Mouse (Mus musculus): Measurements from ENCODE around the gene Rtp2. TPM values are rescaled to one million over a fixed set of nuclear protein-coding genes. Genes with fewer than 3 reads are reported as not detected.

Rtp2 gene
- not detected in 2 replicates for polyA plus RNA-seq (2012)

GRCm38 (mm10) chr16:23932294-23932693 lies at the start of gene Rtp2:
Gene Rtp2, minus strand, starts transcription at chr16:23932394.
- no peak for TF ChIP-seq GATA1 (IDR thresholded peaks at IDR 0.05; ENCODE audit: low read length)

DNA sequence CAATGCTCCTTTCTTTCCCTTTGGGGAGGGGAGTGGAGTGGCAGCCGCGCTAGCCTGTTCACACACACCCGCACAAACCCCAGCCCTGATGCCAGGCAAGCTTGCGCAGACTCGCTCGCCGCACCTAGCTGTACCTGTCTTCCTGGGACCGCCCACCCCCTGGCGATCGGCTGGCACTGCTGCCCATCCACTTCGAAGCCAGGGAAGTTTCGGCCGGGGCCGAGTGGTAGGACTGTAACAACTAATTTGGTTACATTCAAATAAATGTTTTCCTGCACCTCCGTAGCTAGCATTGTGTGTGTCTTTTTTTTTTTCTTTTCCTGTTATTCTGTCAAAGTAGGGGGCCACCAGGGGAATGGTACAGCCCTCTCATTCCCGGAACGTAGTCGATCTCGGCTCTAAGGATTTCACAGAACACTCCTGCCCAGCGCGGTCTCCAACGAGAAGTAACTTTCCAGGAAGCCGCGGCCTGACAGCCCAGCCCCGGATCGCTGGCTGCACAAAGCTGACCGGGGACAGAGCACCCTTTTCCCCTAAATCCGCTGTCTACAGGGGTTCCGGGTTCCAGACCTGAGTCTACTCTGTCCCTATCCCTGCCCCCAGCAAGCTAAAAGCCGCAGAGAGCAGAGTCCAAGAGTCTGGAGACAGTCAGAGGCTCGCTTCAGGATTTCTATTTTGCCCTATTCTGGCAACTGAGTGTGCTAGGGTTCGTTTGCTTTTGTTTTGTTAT lies 49.0 kb upstream of the Rtp2 start:
- TF ChIP-seq GATA1 (IDR thresholded peaks at IDR 0.05; ENCODE audit: low read length), result no peak

GRCm38 (mm10) chr16:23980201-23980870 lies 48.1 kb upstream of the Rtp2 start:
- TF ChIP-seq GATA1 (IDR thresholded peaks at IDR 0.05; ENCODE audit: low read length), result no peak

- TF ChIP-seq GATA1 (IDR thresholded peaks at IDR 0.05; ENCODE audit: low read length), result no peak
Observed at GRCm38 (mm10) chr16:23979446-23979845, 47.3 kb upstream of the Rtp2 start.

DNA sequence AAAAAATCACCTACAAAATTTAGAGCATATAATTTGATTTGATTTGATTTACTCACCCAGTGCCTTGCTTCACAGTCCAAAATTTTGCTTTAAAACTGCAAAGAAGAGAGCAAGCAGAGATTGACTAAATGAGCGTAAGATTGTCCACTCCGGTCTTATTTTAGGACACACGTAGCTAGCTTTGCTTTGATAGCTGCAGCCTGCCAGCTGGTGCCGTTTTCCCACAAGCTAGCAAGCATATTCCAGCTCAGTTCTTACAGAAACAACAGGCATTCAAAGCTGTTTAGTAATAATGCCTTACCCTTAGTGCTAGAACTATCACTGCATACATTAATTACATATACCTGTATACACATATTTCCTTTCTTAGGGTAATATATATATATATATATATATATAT lies 46.3 kb upstream of the Rtp2 start:
- no peak for TF ChIP-seq GATA1 (IDR thresholded peaks at IDR 0.05; ENCODE audit: low read length)

DNA sequence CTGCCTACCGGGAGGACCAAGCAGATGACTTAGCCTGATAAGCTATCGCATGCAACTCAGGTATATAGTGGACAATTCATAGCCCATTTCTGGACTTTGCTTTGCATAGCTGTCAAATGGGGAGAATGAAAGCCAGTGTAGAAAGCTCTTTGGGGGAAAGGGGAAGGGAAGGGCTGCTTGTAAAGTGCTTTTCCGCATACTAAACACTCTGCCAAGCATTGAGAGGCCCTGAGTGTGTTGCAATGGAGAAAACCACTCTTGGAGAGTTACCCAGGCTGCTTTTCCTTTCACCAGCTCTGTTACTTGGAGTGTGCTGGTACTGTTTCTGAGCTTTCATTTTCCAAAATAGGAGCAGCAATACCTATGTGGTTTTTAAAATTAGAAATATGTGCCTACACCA lies 45.5 kb upstream of the Rtp2 start:
- no peak for TF ChIP-seq GATA1 (IDR thresholded peaks at IDR 0.05; ENCODE audit: low read length)

DNA sequence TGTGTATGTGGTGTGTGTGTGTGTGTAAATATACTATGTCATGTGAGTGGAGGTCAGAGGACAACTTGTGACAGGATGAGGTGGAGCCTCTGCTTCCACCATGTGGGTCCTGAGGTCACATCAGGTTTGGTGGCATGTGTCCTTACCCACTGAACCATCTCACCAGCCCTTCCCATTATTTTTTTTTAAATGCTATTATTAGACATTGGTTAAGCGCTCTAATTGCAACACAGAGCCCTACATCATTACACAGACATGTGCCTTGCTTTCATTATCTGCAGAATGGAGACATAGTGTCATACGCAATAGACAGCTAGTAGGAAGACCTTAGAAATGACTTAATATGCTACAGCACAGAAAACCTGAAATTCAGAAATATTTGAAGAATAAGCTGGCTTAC lies 44.0 kb upstream of the Rtp2 start:
- no peak for TF ChIP-seq GATA1 (IDR thresholded peaks at IDR 0.05; ENCODE audit: low read length)

GRCm38 (mm10) chr16:23973635-23974367 lies 41.6 kb upstream of the Rtp2 start:
- TF ChIP-seq GATA1 (IDR thresholded peaks at IDR 0.05; ENCODE audit: low read length), result no peak

DNA sequence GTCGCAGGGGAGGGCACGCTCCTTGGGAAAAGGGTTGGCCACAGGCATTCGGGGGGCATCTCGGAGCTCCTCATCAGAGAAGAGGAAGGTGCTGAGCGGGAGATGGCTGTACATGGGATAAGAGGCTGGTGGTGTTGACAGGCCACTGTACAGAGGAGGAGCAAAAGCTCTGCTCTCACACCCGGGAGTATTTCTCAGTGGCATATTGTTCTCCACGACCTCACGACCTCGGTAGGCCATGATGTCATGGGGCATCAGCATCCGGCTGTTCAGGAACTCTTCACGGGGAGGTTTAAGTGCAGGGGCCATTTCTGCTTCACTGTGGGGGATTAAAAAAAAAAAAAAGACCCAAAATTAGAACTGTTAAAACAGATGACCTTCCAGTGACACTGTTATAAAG lies 40.7 kb upstream of the Rtp2 start:
- no peak for TF ChIP-seq GATA1 (IDR thresholded peaks at IDR 0.05; ENCODE audit: low read length)

GRCm38 (mm10) chr16:23972126-23972740 lies 40.0 kb upstream of the Rtp2 start:
- no peak for TF ChIP-seq GATA1 (IDR thresholded peaks at IDR 0.05; ENCODE audit: low read length)

- no peak for TF ChIP-seq GATA1 (IDR thresholded peaks at IDR 0.05; ENCODE audit: low read length)
Observed at GRCm38 (mm10) chr16:23969919-23970318, 37.7 kb upstream of the Rtp2 start.

DNA sequence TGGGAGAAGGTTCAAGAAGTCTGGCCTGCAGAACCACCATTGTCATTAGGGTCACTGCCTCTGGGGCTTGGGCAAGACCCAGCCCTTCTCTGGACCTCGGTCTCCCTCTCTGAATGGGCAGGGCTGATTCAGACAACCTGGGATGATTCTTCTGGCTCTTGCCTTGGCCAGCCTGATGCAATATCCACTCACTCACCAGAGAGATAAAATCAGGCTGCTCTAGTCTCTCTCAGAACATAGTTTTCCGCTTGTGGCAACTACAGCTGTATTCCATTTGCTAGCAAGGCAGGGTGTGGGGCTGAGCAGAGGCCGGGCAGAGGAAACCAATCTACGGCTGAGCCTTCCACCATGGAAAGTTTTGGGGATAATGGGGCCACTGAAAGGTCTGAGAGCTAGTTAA lies 36.7 kb upstream of the Rtp2 start:
- no peak for TF ChIP-seq GATA1 (IDR thresholded peaks at IDR 0.05; ENCODE audit: low read length)

DNA sequence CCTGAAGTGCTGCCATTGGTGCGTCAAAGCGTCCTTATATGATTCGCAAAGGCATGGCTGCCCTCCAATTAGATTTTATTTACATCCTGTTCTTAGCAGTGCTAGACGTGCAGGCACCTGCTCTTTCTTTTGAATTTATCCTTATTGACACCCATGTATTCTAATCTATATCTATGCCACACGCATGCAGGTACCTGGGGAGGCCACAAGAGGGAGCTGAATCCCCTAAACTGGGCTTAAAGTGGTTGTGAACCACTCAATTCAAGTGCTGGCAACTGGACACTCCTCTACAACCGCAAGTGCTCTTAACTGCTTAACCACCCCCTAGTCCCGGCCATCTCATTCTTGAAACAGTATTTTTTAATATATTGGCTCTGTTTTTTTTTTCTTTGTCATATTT lies 35.1 kb upstream of the Rtp2 start:
- TF ChIP-seq GATA1 (IDR thresholded peaks at IDR 0.05; ENCODE audit: low read length), result no peak

DNA sequence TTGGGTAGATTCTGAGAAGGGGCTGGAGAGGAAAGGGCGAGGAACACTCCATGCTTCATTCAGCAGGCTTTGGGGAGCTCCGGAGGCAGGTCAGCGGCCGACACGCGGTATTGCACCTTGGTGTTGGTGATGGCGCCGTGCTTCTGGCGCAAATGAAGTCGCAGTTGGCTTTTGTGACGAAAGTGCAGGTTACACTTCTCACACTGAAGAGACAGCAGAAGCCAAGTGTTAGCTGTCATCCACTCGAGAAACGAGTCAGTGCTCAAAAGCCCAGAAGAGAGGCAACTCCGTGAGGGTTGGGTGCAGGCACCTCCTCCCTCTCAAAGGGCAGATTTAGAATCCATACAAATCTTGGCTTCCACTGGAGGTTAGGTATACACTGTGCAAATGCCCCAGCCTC lies 33.9 kb upstream of the Rtp2 start:
- no peak for TF ChIP-seq GATA1 (IDR thresholded peaks at IDR 0.05; ENCODE audit: low read length)

- no peak for TF ChIP-seq GATA1 (IDR thresholded peaks at IDR 0.05; ENCODE audit: low read length)
Observed at GRCm38 (mm10) chr16:23964706-23965367, 32.6 kb upstream of the Rtp2 start.
